Mouse (Mus musculus) gastrocnemius, adult 8-10 months (tissue): ENCODE results near the gene Adcyap1r1. TPM values are rescaled to one million over a fixed set of nuclear protein-coding genes. Genes with fewer than 3 reads are reported as not detected.

ENCODE experiments used
- microRNA-seq: library from miRNA; unstranded; fragments of <30 nt; microRNA quantifications from one replicate; pipeline ENCODE4 v1.2.0, GENCODE M21; 2022
- total RNA-seq, 4 experiments: library from RNA; stranded (reverse); gene quantifications; 2 replicates each; pipeline ENCODE4 v1.2.4; 2022

Gene Adcyap1r1
- total RNA-seq, 4 experiments from 2014 or later = 0.53 to 1.3 (median 0.90) TPM

Small RNAs within 50 kb of the gene (microRNA-seq; reads per million reads assigned to microRNA genes)
- gene Gm44352 = not detected

Other genes starting within 250 kb of the Adcyap1r1 start
- gene Mindy4, start 248.6 kb upstream of the Adcyap1r1 start, total RNA-seq = 1 to 10 TPM; 1.3 to 3.1 (median 2.2) TPM
- gene Aqp1, start 115.5 kb upstream of the Adcyap1r1 start, total RNA-seq = 100 to 1,000 TPM; 145 to 259 (median 191) TPM
- gene Ghrhr, start 75.7 kb upstream of the Adcyap1r1 start, total RNA-seq = not detected
- not detected for gene Neurod6, start 229.3 kb downstream of the Adcyap1r1 start, total RNA-seq